Mouse (Mus musculus) G1E (cell line): ENCODE results near the gene Pcnx. TPM values are rescaled to one million over a fixed set of nuclear protein-coding genes. Genes with fewer than 3 reads are reported as not detected.

Experiments
- ATAC-seq: 2 replicates; pipeline ENCODE4 v1.8.0; 2016; ENCODE audit warnings: mild to moderate bottlenecking; ENCODE audit not compliant: insufficient number of reproducible peaks, poor library complexity, low FRiP score, severe bottlenecking; ENCODE audit errors: extremely low read depth
- DNase-seq: peaks from one replicate; pipeline ENCODE4 v3.0.0; 2012; ENCODE audit warnings: low spot score
- H3K27me3 ChIP-seq: 2 replicates; pipeline ENCODE4 v1.6.1; 2012; ENCODE audit warnings: mild to moderate bottlenecking, low read length, inconsistent platforms; ENCODE audit not compliant: insufficient read depth
- H3K36me3 ChIP-seq: replicated peaks from 2 replicates; pipeline ENCODE3; 2012; ENCODE audit warnings: mild to moderate bottlenecking, inconsistent platforms
- H3K4me1 ChIP-seq: 2 replicates; pipeline ENCODE4 v1.6.1; 2012; ENCODE audit warnings: low read depth, low read length, inconsistent platforms, mixed read lengths; ENCODE audit not compliant: insufficient read depth
- H3K4me3 ChIP-seq: 2 replicates; pipeline ENCODE4 v1.5.1; 2012; ENCODE audit warnings: low read depth, mild to moderate bottlenecking, inconsistent platforms, low read length, moderate library complexity, mixed read lengths
- H3K9me3 ChIP-seq: replicated peaks from 2 replicates; pipeline ENCODE4 v1.6.1; 2012; ENCODE audit warnings: inconsistent platforms
- CTCF ChIP-seq: IDR thresholded peaks from 2 replicates; pipeline ENCODE4 v1.5.1; 2012; ENCODE audit warnings: low read depth, low read length, inconsistent platforms, mixed read lengths
- GATA1 ChIP-seq: IDR thresholded peaks from 2 replicates; pipeline ENCODE4 v1.6.1; 2012; ENCODE audit warnings: borderline replicate concordance, low read length, inconsistent platforms, mixed read lengths
- GATA2 ChIP-seq: IDR thresholded peaks from 2 replicates; pipeline ENCODE4 v1.6.1; 2012; ENCODE audit warnings: low read depth, low read length, inconsistent platforms, borderline replicate concordance
- POLR2AphosphoS5 ChIP-seq: IDR thresholded peaks from 2 replicates; pipeline ENCODE4 v1.6.1; 2012; ENCODE audit warnings: low read depth, low read length, inconsistent platforms; ENCODE audit not compliant: insufficient replicate concordance
- TAL1 ChIP-seq: conservative IDR thresholded peaks from 2 replicates; pipeline ENCODE4 v1.6.1; 2012; ENCODE audit warnings: low read depth, low read length, inconsistent platforms, mixed read lengths
- polyA plus RNA-seq: library from polyadenylated mRNA; stranded (reverse); fragments of >175 nt; gene quantifications from 2 replicates; pipeline ENCODE4 v1.2.3, GENCODE M21; 2012
- total RNA-seq, 2 experiments: library from RNA; stranded (forward) in 1 of 2; stranded (reverse) in 1 of 2; fragments of 200-1000 nt in 1 of 2; fragments of >200 nt in 1 of 2; fragmentation: Nextera tagmentation in 1 of 2; gene quantifications; 2 replicates each; pipeline ENCODE4 v1.2.3; 2014 to 2017

Gene Pcnx
- total and polyA plus RNA-seq, 3 experiments = 0.27 TPM; not detected in 2

- ATAC-seq (no peak), DNase-seq (no peak)
- Histone ChIP-seq H3K36me3 (no peaks in the 10 kb centered on the region), H3K4me3 (no peak overlapping the region), H3K9me3 (no peaks in the 10 kb centered on the region), H3K27me3 (peaks cover 9% of the 10 kb centered on the region; the same call in 1 of the 2 replicates), H3K4me1 (no peaks in the 10 kb centered on the region)
- TF ChIP-seq TAL1 (no peak), GATA1 (no peak), CTCF (no peak), GATA2 (no peak), POLR2AphosphoS5 (no peak)
These were observed 112.1 kb downstream of the Pcnx start for GRCm38 (mm10) chr12:81971884-81972362.

- Histone ChIP-seq H3K9me3 (no peaks in the 10 kb centered on the region), H3K4me1 (no peaks in the 10 kb centered on the region), H3K4me3 (no peak overlapping the region), H3K27me3 (peaks cover 9% of the 10 kb centered on the region), H3K36me3 (no peaks in the 10 kb centered on the region)
- DNase-seq = no peak
- no peak for ATAC-seq
- TF ChIP-seq CTCF = 0 out of 2 replicates have a peak, but pooled peaks have one; percentile 40
- TF ChIP-seq POLR2AphosphoS5 = no peak
- no peak for TF ChIP-seq TAL1
- no peak for TF ChIP-seq GATA1
- TF ChIP-seq GATA2 = no peak
These were observed 115.0 kb downstream of the Pcnx start for GRCm38 (mm10) chr12:81974806-81975205.

- TF ChIP-seq CTCF = no peak
- TF ChIP-seq GATA1 = no peak
- no peak for TF ChIP-seq POLR2AphosphoS5
- TF ChIP-seq TAL1 = no peak
- no peak for TF ChIP-seq GATA2
- Histone ChIP-seq H3K36me3 (no peaks in the 10 kb centered on the region), H3K4me3 (no peak overlapping the region), H3K9me3 (no peaks in the 10 kb centered on the region), H3K4me1 (no peaks in the 10 kb centered on the region), H3K27me3 (peaks cover 15% of the 10 kb centered on the region)
- ATAC-seq (no peak), DNase-seq (no peak)
These were observed 117.5 kb downstream of the Pcnx start for GRCm38 (mm10) chr12:81977346-81977745.

GRCm38 (mm10) chr12:81979312-81979711 is 119.5 kb downstream of the Pcnx start:
- DNase-seq = no peak
- no peak for TF ChIP-seq GATA1
- no peak for TF ChIP-seq GATA2
- TF ChIP-seq POLR2AphosphoS5 = no peak
- no peak for TF ChIP-seq CTCF
- TF ChIP-seq TAL1 = no peak
- no peaks in the 10 kb centered on the region for H3K36me3 ChIP-seq
- H3K27me3 ChIP-seq = peaks cover 16% of the 10 kb centered on the region
- no peak for ATAC-seq
- H3K4me1 ChIP-seq = no peaks in the 10 kb centered on the region
- no peak overlapping the region for H3K4me3 ChIP-seq
- no peaks in the 10 kb centered on the region for H3K9me3 ChIP-seq

GRCm38 (mm10) chr12:81992106-81992505 is 132.3 kb downstream of the Pcnx start:
- no peak for TF ChIP-seq POLR2AphosphoS5
- no peak for TF ChIP-seq GATA1
- TF ChIP-seq TAL1 = no peak
- TF ChIP-seq GATA2 = no peak
- no peak for TF ChIP-seq CTCF
- Histone ChIP-seq H3K27me3 (peaks cover 17% of the 10 kb centered on the region), H3K4me3 (no peak overlapping the region), H3K4me1 (no peaks in the 10 kb centered on the region), H3K36me3 (no peaks in the 10 kb centered on the region), H3K9me3 (no peaks in the 10 kb centered on the region)
- DNase-seq (no peak), ATAC-seq (no peak)

- ATAC-seq = no peak
These were observed 133.2 kb downstream of the Pcnx start for GRCm38 (mm10) chr12:81992996-81993395.

GRCm38 (mm10) chr12:81994911-81995667 is 135.3 kb downstream of the Pcnx start:
- no peaks in the 10 kb centered on the region for H3K4me1 ChIP-seq
- DNase-seq (no peak), ATAC-seq (no peak)
- peaks cover 13% of the 10 kb centered on the region for H3K27me3 ChIP-seq
- no peak overlapping the region for H3K4me3 ChIP-seq
- no peaks in the 10 kb centered on the region for H3K36me3 ChIP-seq
- no peak for TF ChIP-seq TAL1
- TF ChIP-seq CTCF = no peak
- TF ChIP-seq POLR2AphosphoS5 = no peak
- no peak for TF ChIP-seq GATA2
- no peak for TF ChIP-seq GATA1
- H3K9me3 ChIP-seq = no peaks in the 10 kb centered on the region

More at GRCm38 (mm10) chr12:81992996-81993395, 133.2 kb downstream of the Pcnx start:
- H3K9me3 ChIP-seq = no peaks in the 10 kb centered on the region
- no peaks in the 10 kb centered on the region for H3K4me1 ChIP-seq
- peaks cover 13% of the 10 kb centered on the region for H3K27me3 ChIP-seq
- no peak overlapping the region for H3K4me3 ChIP-seq
- no peaks in the 10 kb centered on the region for H3K36me3 ChIP-seq
- TF ChIP-seq GATA1 (no peak), GATA2 (no peak), TAL1 (no peak), POLR2AphosphoS5 (no peak), CTCF (no peak)
- no peak for DNase-seq
